Mouse (Mus musculus) adrenal gland, postnatal 36 days (tissue): ENCODE measurements at regions not wholly inside any gene's neighbourhood (a gene's known extent, or its start where the extent isn't known, plus 50 kb on each side); places are given as distances from the start of the nearest gene placed in this dataset.

Experiments
- DNase-seq, 2 experiments: peaks; one replicate each; pipeline ENCODE4 v3.0.0; 2021; ENCODE audit warnings: mixed read lengths in 1 of 2

- no peak for DNase-seq
Observed at GRCm38 (mm10) chr4:142362071-142362470, 122.9 kb upstream of the Kazn start.

GRCm38 (mm10) chr4:142358866-142359265 is 119.7 kb upstream of the Kazn start:
- no peak for DNase-seq

- no peak for DNase-seq
Observed at GRCm38 (mm10) chr4:142355387-142355786, 116.2 kb upstream of the Kazn start.

- no peak for DNase-seq
Observed at GRCm38 (mm10) chr4:142353526-142353925, 114.3 kb upstream of the Kazn start.

- DNase-seq, result peak; percentile 46 to 72
Observed at GRCm38 (mm10) chr4:142351831-142352230, 112.6 kb upstream of the Kazn start.

- peak in 1 of 2 experiments; percentile 28 for DNase-seq
Observed at GRCm38 (mm10) chr4:142350986-142351385, 111.8 kb upstream of the Kazn start.

- DNase-seq, result peak; percentile 40 to 43
Observed at GRCm38 (mm10) chr4:142348910-142349309, 109.7 kb upstream of the Kazn start.

GRCm38 (mm10) chr4:142342482-142343206 is 103.4 kb upstream of the Kazn start:
- DNase-seq, result no peak

- no peak for DNase-seq
Observed at GRCm38 (mm10) chr4:142341305-142341704, 102.1 kb upstream of the Kazn start.

- no peak for DNase-seq
Observed at GRCm38 (mm10) chr4:142340057-142340456, 100.9 kb upstream of the Kazn start.

GRCm38 (mm10) chr4:142337701-142338100 is 98.5 kb upstream of the Kazn start:
- peak; percentile 65 to 73 for DNase-seq

GRCm38 (mm10) chr4:142336943-142337342 is 97.7 kb upstream of the Kazn start:
- no peak for DNase-seq

- DNase-seq, result peak in 1 of 2 experiments; percentile 25
Observed at GRCm38 (mm10) chr4:142334084-142334483, 94.9 kb upstream of the Kazn start.

- DNase-seq, result no peak
Observed at GRCm38 (mm10) chr4:142330599-142330998, 91.4 kb upstream of the Kazn start.

- no peak for DNase-seq
Observed at GRCm38 (mm10) chr4:142329600-142329999, 90.4 kb upstream of the Kazn start.

- no peak for DNase-seq
Observed at GRCm38 (mm10) chr4:142326511-142326910, 87.3 kb upstream of the Kazn start.

GRCm38 (mm10) chr4:142321209-142321863 is 82.1 kb upstream of the Kazn start:
- no peak for DNase-seq

GRCm38 (mm10) chr4:142310282-142310681 is 71.1 kb upstream of the Kazn start:
- no peak for DNase-seq

GRCm38 (mm10) chr4:142308271-142308670 is 69.1 kb upstream of the Kazn start:
- no peak for DNase-seq

- no peak for DNase-seq
Observed at GRCm38 (mm10) chr4:142307321-142307720, 68.1 kb upstream of the Kazn start.

- peak in 1 of 2 experiments; percentile 15 for DNase-seq
Observed at GRCm38 (mm10) chr4:142306076-142306475, 66.9 kb upstream of the Kazn start.

- DNase-seq, result peak; percentile 7 to 20
Observed at GRCm38 (mm10) chr4:142303374-142304020, 64.3 kb upstream of the Kazn start.

GRCm38 (mm10) chr4:142302724-142303120 is 63.5 kb upstream of the Kazn start:
- no peak for DNase-seq
